Mouse (Mus musculus) retina, postnatal 7 days (tissue): ENCODE measurements at regions not wholly inside any gene's neighbourhood (a gene's known extent, or its start where the extent isn't known, plus 50 kb on each side); places are given as distances from the start of the nearest gene placed in this dataset.

Experiments
- DNase-seq: peaks from one replicate; pipeline ENCODE4 v3.0.0-alpha.2; 2012; ENCODE audit warnings: low read depth, low spot score

GRCm38 (mm10) chr14:97694238-97694637 lies 475.3 kb downstream of the Dach1 start:
- DNase-seq: no peak

DNA sequence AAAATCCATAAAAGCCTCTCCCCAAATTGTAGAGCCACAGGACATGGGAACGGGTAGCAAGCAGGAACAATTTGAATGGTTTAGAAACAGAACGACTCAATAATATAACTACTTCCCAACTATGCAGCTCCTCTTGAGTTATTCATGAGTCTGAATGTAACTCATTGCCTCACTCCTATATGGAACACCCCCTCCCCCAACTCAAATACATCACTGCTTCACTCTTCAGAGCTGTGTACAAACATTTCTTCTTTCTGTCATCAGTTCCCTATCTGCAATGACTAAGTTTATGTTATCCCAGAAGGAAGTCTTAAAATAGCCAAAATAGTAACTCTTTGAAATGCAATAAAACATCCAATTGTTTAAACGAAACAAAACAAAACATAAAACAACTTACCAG lies 484.9 kb downstream of the Dach1 start:
- DNase-seq: no peak

- no peak for DNase-seq
Observed at GRCm38 (mm10) chr14:97667806-97668205, 501.8 kb downstream of the Dach1 start.

DNA sequence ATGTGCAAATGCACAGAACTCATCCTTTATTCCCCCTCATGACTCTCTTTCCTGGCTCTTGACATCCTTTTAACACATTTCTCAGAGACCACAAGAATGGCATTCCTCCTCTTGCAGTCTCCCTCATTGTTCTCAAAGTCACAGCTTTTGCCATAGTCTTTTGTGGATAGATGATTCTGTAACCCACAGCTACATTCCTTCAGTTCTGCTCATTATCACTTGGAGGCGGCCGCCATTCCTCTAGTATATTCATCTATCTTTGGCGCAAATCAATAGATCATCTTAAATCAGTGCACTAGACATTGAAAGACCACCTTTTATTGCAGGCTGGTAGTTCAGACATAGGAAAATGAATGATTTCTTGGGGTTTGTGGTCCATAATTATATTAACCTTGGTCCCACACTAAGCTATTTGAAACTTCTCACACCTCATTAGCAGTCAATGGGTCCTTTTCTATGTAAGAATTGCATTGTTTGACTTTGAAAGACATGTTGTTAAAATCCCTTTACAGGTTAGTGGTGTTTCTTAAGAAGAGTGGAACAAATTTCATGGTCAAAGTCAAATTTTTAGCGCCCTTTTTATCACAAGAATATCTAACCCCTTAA lies 531.3 kb downstream of the Dach1 start:
- DNase-seq: no peak

DNA sequence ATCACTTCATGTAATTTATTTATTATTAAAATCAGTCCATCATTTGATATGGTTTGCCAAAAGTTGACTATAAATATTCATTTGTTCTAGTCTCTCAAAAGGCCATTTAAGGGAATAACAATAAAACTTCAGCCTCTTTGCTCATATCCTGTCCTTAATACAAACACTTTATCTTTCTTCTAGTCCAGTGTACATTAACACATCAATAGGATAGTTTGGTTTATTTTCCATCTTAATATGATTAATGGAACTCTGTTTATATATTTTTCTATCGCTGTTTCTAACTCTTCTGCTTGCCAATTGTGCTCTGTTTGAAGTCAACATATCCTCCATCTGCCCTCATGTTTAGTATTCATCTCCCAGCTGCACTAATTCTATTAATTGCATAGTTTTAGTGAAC lies 558.1 kb downstream of the Dach1 start:
- no peak for DNase-seq

DNA sequence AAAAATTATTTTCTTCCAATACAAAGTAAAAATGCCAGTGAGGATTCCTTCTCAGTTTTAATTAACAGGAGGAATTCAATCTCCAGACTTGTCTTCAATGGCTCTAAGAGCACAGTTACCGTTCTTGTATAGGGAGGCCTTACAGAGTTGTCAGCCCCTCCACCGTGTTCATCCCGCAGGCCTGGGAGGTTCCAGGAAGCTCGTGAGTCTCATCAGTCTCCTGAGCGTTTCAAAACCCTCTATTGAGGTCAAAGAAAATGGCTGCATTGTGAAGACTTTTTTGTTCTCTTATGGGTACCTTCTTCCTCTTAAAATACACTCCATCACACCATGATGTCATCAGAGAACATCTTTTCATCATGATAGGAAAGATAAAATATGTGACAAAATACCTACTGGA lies 572.9 kb downstream of the Dach1 start:
- DNase-seq: no peak

GRCm38 (mm10) chr14:97588611-97589010 lies 581.0 kb downstream of the Dach1 start:
- no peak for DNase-seq

DNA sequence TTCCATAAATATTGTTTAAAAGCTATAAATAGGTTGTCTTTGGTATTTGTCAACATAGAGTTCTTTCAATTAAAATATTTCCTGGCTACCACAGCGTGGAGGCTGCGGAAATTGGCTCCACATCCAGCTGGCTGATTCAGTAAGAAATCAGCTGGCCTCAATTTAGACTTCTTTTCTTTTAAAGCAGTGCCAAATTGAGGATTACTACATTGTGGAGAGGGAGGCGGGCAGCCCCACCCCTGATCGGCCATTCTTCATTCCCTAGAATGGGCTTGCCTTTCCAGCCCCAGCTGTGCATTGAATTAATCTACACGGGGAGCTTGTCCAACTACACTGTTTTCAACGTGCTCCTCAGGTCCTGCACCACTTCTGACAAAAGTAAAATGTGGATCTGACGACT lies 581.4 kb downstream of the Dach1 start:
- no peak for DNase-seq

- no peak for DNase-seq
Observed at GRCm38 (mm10) chr14:97586962-97587361, 582.6 kb downstream of the Dach1 start.

- DNase-seq: no peak
Observed at GRCm38 (mm10) chr14:97570274-97570673, 599.3 kb downstream of the Dach1 start.

GRCm38 (mm10) chr14:97560121-97560907 lies 609.3 kb downstream of the Dach1 start:
- no peak for DNase-seq

- no peak for DNase-seq
Observed at GRCm38 (mm10) chr14:97559559-97559958, 610.0 kb downstream of the Dach1 start.

DNA sequence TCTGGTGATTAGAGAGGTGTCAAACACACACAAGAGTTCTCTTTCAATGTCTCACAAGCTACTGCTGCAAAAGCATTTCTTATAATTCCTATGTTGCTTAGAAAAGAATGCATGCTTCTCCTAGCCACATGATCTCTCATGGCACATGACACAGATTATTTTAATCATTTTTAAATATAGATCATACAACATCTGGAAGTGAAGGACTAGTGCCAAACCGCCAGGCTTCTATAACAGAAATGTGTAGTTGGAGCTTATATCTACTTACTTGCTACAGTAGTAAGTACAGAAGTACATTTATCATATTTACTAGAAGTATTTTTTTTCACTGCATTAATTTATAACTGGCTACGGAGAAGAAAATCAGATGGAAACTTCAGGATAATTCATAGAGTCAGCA lies 611.3 kb downstream of the Dach1 start:
- DNase-seq: no peak

DNA sequence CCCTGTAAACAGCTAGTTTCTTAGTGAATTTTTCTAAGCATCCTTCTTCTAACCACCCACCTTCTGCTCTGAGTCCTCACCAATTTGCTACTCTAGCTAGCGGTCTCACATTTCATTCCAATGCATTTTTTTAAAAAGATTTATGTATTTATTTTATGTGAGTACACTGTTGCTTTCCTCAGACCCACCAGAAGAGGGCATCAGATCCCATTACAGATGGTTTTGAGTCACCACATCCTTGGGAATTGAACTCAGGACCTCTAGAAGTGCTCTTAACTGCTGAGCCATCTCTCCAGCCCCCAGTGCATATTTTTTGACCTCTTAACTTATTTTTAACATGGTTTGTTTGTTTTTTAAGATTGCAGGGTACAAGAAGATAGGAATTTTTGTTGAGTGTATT lies 611.7 kb downstream of the Dach1 start:
- no peak for DNase-seq

- DNase-seq: no peak
Observed at GRCm38 (mm10) chr14:97546276-97546675, 623.3 kb downstream of the Dach1 start.

GRCm38 (mm10) chr14:97544307-97544706 lies 625.3 kb downstream of the Dach1 start:
- DNase-seq: no peak

- no peak for DNase-seq
Observed at GRCm38 (mm10) chr14:97537012-97537411, 632.6 kb downstream of the Dach1 start.

- DNase-seq: no peak
Observed at GRCm38 (mm10) chr14:97511318-97511717, 658.2 kb downstream of the Dach1 start.

DNA sequence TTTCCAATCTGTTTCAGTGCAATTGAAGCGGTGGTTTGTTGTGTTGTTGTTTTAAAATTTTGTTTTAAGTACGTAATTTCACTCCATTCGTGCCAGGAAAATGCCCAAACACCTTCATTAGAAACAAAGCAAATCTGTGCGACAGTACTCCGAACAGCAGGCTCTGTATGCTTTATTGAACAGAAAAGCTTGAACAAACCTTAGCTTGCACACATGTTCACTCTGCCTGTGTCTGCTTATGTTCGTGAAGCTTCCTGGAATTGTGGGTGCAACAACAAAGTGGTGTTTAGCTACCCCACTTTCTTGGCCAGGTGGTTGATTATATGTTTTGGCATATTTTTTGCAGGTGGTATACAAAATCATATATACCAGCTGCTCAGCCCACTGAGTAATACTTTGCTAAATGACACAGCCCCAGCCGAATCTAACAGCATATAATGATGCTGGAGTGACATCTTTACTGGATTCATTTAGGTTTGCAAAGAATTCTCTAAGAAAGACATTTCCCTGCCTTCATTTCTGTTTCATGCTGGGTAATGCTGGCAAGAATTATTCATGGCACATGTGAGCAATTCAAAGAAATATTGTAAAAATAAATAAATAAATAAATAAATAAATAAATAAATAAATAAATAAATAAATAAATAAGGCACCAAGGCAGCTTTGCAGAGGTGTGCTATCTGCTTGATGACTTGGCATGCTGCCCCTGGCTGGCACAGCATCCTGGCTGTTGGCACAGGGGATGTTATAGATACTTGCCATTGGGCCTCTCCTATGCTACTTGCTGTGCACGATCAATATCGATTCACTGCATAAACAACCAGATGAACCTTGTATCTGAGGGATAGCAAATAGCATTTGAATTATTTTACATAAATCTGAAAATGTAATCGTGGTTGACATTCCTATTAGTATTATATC lies 679.9 kb downstream of the Dach1 start:
- DNase-seq: no peak

GRCm38 (mm10) chr14:97478236-97478635 lies 691.3 kb downstream of the Dach1 start:
- no peak for DNase-seq

- no peak for DNase-seq
Observed at GRCm38 (mm10) chr14:97450525-97451235, 718.9 kb downstream of the Dach1 start.

- DNase-seq: no peak
Observed at GRCm38 (mm10) chr14:97448617-97449016, 720.9 kb downstream of the Dach1 start.
